Mouse (Mus musculus) layer of hippocampus, adult 9-10 months (tissue): ENCODE results near the gene Glrx5.

Experiments
- DNase-seq: peaks from one replicate; pipeline ENCODE4 v3.0.0; 2022; ENCODE audit warnings: low spot score

The Glrx5 gene

DNA sequence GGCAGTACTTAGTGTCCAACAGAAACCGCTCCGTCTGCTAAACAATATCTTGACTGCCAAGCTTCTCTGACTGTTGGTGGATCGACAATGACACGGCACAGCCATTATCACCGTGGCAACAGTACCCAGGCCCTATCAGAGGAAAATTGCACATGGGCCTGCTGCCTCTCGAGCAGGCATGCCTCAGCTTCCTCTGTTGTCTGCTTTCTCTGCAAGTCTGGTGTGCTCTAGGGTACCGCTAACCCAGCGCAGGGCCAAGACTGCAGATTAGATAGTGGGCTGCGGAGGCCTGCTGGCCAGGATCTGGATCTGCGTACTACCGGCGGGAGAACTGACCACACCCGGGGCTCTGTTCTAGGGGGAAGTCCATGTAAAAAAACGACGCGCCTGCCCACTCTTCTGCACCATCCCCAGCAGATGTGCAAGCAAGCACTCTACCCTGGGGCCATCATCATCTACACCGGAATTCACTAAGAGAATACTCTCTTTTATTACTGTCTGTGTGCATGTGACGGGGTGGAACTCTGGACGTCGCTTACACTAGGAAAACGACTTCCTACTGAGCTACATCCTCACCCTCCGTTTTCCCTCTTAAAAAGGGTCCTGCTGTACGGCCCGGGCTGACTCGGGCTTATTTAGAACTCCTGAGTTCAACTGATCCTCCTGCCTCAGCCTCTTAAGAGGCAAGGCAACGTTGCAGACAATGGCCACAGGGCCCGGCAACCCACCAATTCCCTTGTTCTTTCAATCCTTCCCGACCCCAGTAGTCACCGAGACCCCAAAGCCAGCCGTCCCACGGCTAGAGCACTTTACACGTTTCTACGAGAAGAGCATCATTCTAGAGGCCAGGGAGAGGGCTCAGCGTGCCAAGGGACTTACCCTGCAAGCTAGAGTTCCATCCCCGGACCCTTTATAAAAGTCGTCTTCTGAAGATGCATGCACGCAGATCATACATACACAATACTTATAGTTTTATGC, 1.1 kb upstream of the Glrx5 start:
- no peak for DNase-seq

DNA sequence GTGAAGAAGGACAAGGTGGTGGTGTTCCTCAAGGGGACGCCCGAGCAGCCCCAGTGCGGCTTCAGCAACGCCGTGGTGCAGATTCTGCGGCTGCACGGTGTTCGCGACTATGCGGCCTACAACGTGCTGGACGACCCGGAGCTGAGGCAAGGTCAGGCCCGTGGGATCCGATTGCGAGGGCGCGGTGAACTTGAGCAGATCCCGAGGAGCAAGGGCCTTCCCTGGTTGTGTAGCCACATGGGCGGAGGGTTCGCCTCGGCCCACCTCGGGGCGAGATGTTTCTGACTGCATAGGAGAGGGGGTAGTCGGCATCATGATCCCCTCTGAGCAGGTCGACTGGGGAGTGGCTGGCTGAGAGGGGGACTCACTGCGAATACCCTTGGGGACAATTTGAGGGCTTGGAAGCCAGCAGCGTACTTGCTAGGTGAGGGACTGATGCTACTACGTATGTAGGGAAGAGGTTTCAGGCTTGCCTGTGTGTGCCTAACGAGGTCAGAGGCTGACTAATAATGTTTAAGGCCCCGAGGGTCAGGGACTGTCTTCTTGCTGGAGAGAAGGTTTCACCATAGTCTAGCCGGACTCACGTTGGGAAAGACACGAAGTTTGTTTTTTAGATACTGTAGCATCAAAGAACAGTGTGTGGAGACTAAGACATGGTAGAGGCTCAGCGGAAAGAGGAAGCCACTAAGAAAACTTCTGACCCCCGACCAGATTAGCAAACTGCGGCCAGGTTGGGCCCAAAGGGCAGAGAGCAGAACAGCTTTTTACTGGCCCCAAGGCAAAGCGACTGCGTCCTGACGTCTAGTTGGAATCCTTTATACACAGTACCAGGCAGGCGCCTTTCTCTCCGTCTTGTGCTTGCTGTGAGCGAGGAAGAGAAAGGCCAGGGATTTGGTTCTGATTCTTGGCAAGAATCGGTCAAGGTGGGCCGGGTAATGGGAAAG, 616 bp downstream of the Glrx5 start:
- no peak for DNase-seq

DNA sequence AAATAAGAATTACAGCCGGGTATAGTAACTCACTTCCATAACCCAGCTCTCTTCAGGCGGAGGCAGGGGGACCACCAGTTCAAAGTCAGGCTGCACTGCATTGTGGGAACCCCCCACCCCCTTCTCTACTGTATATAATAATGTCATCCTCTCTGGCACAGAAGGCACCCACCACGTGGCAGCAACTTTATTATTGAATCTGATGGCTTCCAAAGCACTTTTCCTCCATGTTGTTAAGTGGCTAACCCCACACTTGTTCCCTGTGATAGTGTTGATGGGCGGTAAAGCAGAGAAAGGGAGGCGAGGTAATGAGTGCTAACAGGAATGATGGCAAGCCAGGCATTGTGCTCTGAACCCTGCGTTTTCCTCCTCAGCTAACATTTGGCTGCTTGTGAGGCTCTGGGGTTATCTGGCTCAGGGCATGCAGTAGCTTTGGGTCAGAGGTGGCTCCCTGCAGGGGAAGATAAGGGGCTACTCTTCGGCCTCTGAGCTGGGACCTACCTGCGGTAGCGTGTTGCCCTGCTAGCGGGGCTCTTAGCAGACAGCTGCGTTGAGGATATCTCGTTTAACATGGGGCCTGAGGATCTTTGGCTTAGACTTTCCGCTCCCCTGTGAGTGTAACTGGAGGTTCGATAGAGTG, 1.8 kb downstream of the Glrx5 start:
- DNase-seq, result no peak

DNA sequence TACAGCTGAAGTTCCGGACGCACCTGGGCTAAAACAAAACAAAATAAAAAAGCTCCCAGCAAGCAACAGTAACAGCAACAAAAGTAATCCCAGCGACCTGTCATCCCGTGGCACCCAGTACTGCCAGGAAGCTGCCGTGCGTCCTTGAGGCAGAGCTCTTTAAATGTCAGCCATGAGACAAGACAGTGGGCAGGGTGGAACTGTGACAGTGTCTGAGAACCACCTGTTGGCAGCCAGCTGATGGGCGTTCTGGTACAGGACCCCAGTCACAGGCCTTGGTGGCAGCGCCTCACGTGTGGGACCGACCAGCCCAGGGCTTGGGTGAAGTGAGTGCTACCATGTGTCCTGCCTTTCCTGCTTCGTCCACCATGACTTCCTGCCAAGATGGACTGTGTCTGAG, 5.7 kb downstream of the Glrx5 start:
- no peak for DNase-seq

GRCm38 (mm10) chr12:105038918-105039317, 6.4 kb downstream of the Glrx5 start:
- no peak for DNase-seq

DNA sequence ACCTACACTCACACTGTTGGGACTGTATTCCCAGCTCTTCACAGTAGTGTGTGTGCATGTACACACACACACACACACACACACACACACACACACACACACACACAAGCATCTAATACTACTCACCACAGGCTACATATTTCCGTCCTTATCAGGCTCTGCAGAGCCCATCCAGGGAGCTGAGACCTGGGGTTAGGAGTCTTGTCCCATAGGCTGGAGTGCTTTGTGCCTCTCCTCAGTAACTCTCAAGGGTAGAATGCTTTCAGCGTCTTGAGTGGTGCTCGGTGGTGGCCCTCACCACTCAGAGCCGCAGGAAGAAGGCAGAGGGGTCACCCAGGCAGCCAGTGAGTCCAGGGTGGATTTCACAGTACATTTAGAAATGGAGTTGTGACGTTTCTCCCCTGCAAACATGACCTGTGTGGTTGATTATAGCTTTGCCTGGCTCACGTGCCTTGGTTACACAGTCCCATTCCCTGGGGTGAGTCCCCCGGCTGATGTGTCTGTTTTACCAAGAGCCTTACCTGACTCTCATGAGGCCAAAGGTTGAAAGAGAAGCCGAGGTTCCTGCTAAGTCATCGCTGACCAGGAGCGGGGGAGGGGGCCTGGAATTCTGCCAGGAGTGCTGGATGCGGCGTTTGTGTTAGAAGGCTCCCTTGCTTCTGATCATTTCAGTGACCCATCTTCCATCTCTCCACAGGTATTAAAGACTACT, 7.2 kb downstream of the Glrx5 start:
- DNase-seq, result no peak

DNA sequence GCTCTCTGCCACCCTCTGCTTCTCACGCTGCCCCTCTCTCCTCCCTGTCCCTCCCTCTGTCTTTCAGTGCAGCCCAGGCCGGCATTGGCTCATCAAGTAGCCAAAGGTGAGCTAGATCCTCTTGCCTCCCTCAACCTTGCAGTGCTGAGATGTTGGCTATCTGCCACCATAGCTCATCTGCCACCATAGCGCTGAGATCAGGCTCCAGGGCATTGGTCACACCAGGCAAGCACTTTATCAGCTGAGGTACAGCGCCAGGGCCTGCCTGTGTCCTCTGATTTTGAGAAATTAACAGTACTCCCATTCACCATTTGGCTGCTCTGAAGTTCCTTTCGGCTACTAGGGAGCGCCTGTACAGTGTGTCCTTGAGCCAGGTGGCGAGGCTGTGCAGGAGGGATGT, 8.5 kb downstream of the Glrx5 start:
- no peak for DNase-seq

- no peak for DNase-seq
Measured at GRCm38 (mm10) chr12:105043081-105043480, 10.6 kb downstream of the Glrx5 start.

DNA sequence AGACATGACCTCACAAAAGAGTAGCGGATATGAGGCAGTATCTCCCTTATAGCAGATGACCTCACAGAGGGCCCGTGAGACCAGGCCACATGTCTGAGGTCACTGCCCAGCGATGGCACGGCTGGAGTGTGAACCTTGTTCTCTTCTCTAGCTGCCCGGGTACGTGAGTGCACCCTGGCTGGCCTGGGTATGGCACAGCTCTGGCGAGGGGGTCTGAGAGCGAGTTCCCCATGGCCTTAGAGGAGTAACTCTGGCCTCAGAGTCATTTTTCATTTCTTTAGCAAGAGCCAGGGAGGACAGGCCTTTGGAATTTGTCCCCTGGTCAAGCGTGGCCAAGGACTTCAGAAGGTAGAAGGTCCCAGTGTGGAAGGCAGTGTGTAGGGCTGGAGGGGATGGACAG, 12.3 kb downstream of the Glrx5 start:
- no peak for DNase-seq

DNA sequence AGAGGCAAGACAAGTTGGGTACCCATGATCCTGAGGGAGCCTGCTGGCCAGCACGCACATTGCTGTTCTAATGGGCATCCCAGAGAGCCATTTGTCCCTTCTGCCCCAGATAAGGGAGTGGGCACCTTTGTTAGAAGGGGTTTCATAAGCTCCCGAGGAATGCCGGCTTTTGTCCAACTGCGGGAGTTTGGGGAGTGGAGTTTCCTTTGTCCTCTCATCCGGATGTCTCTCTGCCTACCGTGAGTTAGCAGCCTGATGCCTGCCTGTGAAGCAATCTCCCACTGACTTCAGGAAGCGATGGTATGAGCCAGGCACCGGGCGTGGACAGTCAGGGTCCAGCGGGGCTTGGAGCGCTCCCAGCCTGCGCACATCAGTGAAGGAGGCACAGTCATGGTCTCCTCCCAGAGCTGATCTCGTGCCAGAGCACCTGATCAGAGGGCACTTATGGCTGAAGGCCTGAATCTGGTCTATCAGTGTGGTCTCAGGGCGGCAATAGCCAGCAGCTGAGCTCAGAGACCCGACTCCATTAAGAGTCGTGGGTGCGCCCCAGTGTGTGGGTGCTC, 15.9 kb downstream of the Glrx5 start:
- DNase-seq, result no peak

DNA sequence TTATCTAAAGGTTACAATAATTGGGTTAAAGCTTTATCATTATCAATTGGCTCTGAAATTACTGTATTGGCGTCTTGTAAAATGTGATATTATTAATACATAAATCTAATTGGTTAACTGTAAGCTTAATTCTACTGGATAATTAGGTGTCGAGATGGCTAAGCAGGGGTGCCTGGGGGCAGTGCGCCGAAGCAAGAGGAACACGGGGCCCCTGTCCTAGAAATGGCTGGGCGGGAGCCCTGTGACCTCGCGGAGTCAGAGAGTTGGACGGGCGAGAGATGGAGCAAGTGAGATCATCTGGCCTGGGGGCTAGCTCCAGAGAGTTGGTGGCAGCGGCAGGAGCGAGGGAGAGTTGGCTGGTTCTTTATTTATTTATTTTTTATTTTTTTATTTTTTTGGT, 17.3 kb downstream of the Glrx5 start:
- no peak for DNase-seq

GRCm38 (mm10) chr12:105050898-105051297, 18.4 kb downstream of the Glrx5 start:
- DNase-seq, result no peak

GRCm38 (mm10) chr12:105054041-105054440, 21.6 kb downstream of the Glrx5 start:
- DNase-seq, result no peak

DNA sequence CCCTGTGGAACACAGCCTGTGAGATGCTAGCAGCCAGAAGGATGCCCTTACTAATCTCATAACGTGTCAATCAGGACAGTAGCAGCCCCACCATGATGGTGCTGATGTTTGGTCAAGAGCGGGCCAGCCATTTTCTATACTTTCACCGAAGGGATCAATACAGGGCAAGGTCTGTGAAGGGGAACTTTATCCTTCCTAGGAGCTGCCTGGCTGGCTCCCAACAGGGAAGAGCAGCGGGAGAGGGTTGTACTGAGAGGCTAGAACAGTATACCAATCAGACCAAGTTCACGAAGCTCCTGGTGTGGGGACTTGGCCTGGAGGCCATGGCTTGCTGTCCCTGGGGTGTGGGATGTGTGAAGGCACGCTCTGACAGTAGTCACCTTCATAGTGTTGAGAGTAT, 22.8 kb downstream of the Glrx5 start:
- no peak for DNase-seq

- no peak for DNase-seq
Measured at GRCm38 (mm10) chr12:105060006-105060405, 27.5 kb downstream of the Glrx5 start.

DNA sequence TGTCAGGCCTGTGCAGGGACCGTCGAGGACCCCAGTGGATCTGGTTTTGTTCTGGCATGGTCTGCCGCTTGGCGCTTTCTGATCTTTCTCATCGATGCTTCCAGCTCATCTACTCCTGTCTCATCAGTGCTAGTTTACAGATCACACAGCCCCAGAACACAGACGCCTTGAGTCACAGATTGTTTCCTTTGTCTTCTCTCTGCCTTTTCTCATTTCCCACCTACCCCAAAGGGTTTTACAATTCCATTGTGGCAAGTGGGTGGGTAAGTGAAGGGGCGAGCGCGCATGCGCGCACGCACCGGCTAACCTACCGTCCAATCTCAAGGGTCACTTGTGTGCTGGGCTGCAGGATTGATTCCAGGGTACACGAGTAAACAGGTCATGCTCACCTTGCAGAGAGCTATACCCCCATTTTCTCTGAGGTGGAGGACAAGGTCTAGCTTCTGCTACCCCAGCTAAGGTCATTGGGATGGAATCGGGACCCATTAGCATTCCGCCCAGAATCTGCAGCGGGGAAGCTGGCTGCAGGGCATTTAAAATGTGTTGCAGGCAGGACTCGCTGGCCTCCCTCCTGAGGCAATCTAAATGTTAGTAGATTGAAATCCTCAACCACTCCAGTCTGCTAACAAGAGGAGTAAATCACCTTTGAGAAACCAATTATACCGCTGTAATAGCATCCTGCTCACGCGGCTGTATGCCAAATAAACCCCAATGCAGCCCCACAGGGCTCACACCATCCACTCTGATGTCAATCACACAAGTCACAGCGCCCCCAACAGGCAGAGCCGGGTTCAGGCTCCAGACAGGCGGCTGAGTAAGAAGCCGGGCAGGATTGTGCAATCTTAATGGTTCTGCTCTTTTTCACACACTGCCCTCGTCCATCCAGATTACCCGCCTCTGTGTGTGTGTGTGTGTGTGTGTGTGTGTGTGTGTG, 31.0 kb downstream of the Glrx5 start:
- DNase-seq, result no peak

DNA sequence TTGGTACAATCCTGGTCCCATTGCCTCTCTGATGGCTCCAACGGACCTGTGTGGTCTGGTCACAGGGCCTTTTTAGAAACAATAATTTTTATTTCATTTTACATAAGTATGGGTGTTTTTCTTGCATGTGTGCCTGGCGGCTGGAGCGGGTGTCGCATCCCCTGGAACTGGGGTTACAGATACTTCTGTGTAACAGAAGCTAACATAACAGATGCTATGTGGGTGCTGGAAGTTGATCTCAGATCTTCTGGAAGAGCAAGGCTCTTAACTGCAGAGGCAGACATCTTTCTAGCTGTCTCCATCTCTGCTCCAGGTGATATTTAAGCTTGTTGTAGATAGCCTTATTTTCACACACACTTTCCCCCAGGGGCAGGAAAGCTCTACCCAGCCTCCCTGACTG, 31.7 kb downstream of the Glrx5 start:
- no peak for DNase-seq

DNA sequence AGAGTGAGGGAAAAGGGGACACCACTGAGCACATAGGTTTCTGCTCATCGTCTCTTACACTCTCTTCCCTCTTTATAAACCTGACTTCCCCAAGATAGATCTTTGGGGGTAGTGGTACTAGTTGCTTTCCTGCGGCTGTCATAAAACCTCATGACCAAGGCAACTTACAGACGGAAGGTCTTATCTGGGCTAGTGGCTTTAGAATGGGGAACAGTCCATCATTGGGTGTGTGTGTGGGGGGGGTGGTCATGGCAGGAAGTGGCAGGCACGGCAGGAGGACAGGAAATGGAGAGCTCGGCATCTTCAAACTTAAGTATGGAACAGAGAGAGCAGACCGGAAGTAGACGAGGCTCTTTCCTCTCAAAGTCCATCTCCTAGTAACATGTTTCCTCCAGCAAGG, 32.6 kb downstream of the Glrx5 start:
- no peak for DNase-seq

DNA sequence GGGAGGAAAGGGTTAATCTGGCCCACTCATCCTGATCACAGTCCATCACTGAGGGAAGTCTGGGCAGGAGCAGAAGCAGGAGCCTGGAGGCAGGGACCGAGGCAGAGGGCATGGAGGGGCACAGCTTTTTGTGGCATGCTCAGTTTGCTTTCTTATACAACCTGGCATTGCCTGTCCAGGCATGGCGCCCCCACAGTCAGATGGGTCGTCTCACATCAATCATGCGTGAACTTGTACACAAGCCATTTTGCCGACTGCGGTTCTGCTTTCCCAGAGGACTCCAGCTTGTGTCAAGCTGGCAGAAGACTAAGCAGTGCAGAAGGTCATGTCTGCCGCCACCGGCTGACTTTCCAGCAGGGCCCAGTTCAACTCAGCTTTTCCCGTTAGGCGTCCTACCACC, 34.0 kb downstream of the Glrx5 start:
- DNase-seq, result no peak

DNA sequence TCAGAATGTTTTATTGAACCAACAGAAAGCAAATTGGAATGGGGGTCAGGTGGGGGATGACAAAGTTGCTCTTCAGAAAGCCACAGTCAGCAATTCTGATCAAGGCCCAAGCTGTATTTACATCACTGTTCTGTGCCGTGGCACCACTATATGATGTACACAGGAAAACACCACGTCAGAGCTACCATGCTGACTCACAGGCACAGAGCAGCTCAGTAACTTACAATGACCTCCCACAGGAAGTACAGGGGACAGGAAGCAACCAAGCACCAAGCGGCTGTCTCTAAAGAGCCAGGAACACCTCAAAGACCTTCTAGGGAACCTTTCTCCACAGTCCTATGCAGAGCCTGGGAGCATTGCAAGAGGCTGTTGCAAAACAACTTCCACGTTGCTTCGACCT, 36.4 kb downstream of the Glrx5 start:
- no peak for DNase-seq
